Mouse (Mus musculus): ENCODE measurements around the gene Spata21. TPM values are rescaled to one million over a fixed set of nuclear protein-coding genes. Genes with fewer than 3 reads are reported as not detected.

The Spata21 gene
- total RNA-seq (2021): under 1 TPM in 1 of 2 experiments, not detected in 1; 0.76 TPM
- long read RNA-seq, experiment 1: 0 reads
- long read RNA-seq, experiment 2: 0 reads

- no peak for DNase-seq (ENCODE audit: low spot score in 2 of 2)
Measured at GRCm38 (mm10) chr4:141088033-141088432, at the start of gene Spata21. Gene Spata21 (plus strand): TSS chr4:141088333.

GRCm38 (mm10) chr4:141041117-141041516 is 47.0 kb upstream of the Spata21 start:
- DNase-seq (ENCODE audit: low spot score in 2 of 2): no peak

- peak in 1 of 2 experiments; percentile 71 for DNase-seq (ENCODE audit: low spot score in 2 of 2)
Measured at GRCm38 (mm10) chr4:141044816-141045215, 43.3 kb upstream of the Spata21 start.

- no peak for DNase-seq (ENCODE audit: low spot score in 2 of 2)
Measured at GRCm38 (mm10) chr4:141048810-141049475, 39.2 kb upstream of the Spata21 start.

GRCm38 (mm10) chr4:141049476-141049835 is 38.7 kb upstream of the Spata21 start:
- no peak for DNase-seq (ENCODE audit: low spot score in 2 of 2)

GRCm38 (mm10) chr4:141052442-141052841 is 35.7 kb upstream of the Spata21 start:
- DNase-seq (ENCODE audit: low spot score in 2 of 2): no peak

- no peak for DNase-seq (ENCODE audit: low spot score in 2 of 2)
Measured at GRCm38 (mm10) chr4:141053138-141053537, 35.0 kb upstream of the Spata21 start.

GRCm38 (mm10) chr4:141053568-141054161 is 34.5 kb upstream of the Spata21 start:
- no peak for DNase-seq (ENCODE audit: low spot score in 2 of 2)

GRCm38 (mm10) chr4:141056970-141057369 is 31.2 kb upstream of the Spata21 start:
- no peak for DNase-seq (ENCODE audit: low spot score in 2 of 2)

- no peak for DNase-seq (ENCODE audit: low spot score in 2 of 2)
Measured at GRCm38 (mm10) chr4:141058835-141059234, 29.3 kb upstream of the Spata21 start.

GRCm38 (mm10) chr4:141059616-141060425 is 28.3 kb upstream of the Spata21 start:
- DNase-seq (ENCODE audit: low spot score in 2 of 2): no peak

- peak; percentile 99 to 100 for DNase-seq (ENCODE audit: low spot score in 2 of 2)
Measured at GRCm38 (mm10) chr4:141060426-141061301, 27.5 kb upstream of the Spata21 start, which contains the start of gene Crocc. Gene Crocc (minus strand): TSS chr4:141060550.

GRCm38 (mm10) chr4:141064104-141064659 is 24.0 kb upstream of the Spata21 start:
- DNase-seq (ENCODE audit: low spot score in 2 of 2): no peak

GRCm38 (mm10) chr4:141065123-141065522 is 23.0 kb upstream of the Spata21 start:
- peak; percentile 69 to 81 for DNase-seq (ENCODE audit: low spot score in 2 of 2)

- DNase-seq (ENCODE audit: low spot score in 2 of 2): no peak
Measured at GRCm38 (mm10) chr4:141066709-141067515, 21.2 kb upstream of the Spata21 start.

- no peak for DNase-seq (ENCODE audit: low spot score in 2 of 2)
Measured at GRCm38 (mm10) chr4:141067516-141068046, 20.6 kb upstream of the Spata21 start.

- no peak for DNase-seq (ENCODE audit: low spot score in 2 of 2)
Measured at GRCm38 (mm10) chr4:141068655-141069054, 19.5 kb upstream of the Spata21 start.

- peak in 1 of 2 experiments; percentile 47 for DNase-seq (ENCODE audit: low spot score in 2 of 2)
Measured at GRCm38 (mm10) chr4:141069731-141070130, 18.4 kb upstream of the Spata21 start.

- no peak for DNase-seq (ENCODE audit: low spot score in 2 of 2)
Measured at GRCm38 (mm10) chr4:141072502-141072901, 15.6 kb upstream of the Spata21 start.

Data from gastrocnemius, postnatal 4 days (tissue).